Mouse (Mus musculus): ENCODE data around the gene S1pr4. TPM values are rescaled to one million over a fixed set of nuclear protein-coding genes. Genes with fewer than 3 reads are reported as not detected.

Gene S1pr4
- polyA plus RNA-seq, 1 experiment: 4.9 TPM

DNA sequence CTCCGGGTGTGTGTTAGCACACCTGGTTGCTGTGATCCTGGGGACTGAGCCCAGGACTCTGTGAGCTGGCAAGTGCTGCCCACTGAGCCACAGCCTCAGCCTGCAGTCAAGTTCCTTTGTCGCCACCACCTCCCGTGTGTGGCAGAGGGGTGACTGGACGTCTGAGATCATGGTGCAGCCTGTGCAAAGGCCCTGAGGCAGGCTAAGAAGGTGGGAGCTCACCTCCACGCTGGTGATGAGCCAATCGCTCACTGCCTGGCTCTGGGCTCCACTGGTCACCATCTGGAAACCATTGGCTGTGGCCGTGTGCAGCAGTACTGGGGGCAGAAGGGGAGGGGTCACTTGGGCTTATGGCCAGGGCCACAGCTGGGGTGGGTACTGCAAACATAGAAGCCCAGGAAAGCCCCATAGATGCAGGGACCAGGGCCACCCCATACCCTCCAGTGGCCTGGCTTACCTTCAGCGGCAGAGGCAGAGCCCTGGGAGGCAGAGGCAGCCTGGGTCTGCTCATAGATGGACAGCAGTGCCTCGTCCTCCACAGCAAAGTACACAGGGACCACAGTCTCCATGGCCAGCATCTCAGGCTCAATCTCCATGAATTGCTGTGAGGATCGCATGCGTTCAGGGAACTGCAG, 7.2 kb downstream of the S1pr4 start:
- no peaks in the 10 kb centered on the region for H3K27me3 ChIP-seq (replicated peaks; ENCODE audit: control insufficient read depth, insufficient read depth, low read length)
- WGBS: 89% methylated on average over 11 of the region's 11 CpGs
- DNase-seq: no peak
- H3K4me1 ChIP-seq (ENCODE audit: control insufficient read depth, insufficient read depth, low read length): peaks cover 8% of the 10 kb centered on the region; the same call in 1 of the 2 replicates
- H3K4me3 ChIP-seq (ENCODE audit: insufficient read depth, low read depth, low read length): no peak overlapping the region
- no peaks in the 10 kb centered on the region; the same call in 1 of the 2 replicates for H3K36me3 ChIP-seq (ENCODE audit: control insufficient read depth, insufficient read depth, low read length)
- TF ChIP-seq CTCF (conservative IDR thresholded peaks at IDR 0.05; ENCODE audit: insufficient read depth, insufficient read length, low read depth, low read length) (no peak), POLR2A (IDR thresholded peaks at IDR 0.05; ENCODE audit: low read depth, low read length) (no peak)
- H3K27ac ChIP-seq (ENCODE audit: insufficient read depth, low read depth, low read length): no peak overlapping the region

DNA sequence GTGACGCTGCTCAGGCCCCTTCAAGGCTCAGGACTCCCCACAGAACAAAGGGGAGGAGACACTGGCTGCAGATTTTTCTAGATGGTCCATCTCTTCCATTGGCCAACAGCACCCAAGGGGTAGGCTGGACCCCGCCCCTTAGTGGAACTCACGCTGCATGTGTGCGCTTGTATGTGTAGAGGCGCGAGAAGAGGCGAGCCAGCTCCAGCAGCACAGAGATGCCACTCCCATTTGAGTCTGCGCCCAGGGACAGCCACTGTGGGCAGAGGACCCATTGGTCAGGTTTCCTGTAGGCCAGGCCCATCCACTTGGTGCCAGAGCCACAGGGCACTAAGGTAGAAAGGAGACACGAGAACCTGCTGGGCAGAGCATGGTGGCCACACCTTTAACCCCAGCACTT, 8.9 kb downstream of the S1pr4 start:
- Histone ChIP-seq H3K4me1 (ENCODE audit: control insufficient read depth, insufficient read depth, low read length) (peaks cover 8% of the 10 kb centered on the region; the same call in 1 of the 2 replicates), H3K27ac (ENCODE audit: insufficient read depth, low read depth, low read length) (no peak overlapping the region), H3K36me3 (ENCODE audit: control insufficient read depth, insufficient read depth, low read length) (no peaks in the 10 kb centered on the region; the same call in 1 of the 2 replicates), H3K27me3 (replicated peaks; ENCODE audit: control insufficient read depth, insufficient read depth, low read length) (no peaks in the 10 kb centered on the region), H3K4me3 (ENCODE audit: insufficient read depth, low read depth, low read length) (no peak overlapping the region)
- no peak for DNase-seq
- TF ChIP-seq POLR2A (IDR thresholded peaks at IDR 0.05; ENCODE audit: low read depth, low read length): no peak
- TF ChIP-seq CTCF (conservative IDR thresholded peaks at IDR 0.05; ENCODE audit: insufficient read depth, insufficient read length, low read depth, low read length): no peak
- 90% methylated on average over 9 of the region's 9 CpGs for WGBS

DNA sequence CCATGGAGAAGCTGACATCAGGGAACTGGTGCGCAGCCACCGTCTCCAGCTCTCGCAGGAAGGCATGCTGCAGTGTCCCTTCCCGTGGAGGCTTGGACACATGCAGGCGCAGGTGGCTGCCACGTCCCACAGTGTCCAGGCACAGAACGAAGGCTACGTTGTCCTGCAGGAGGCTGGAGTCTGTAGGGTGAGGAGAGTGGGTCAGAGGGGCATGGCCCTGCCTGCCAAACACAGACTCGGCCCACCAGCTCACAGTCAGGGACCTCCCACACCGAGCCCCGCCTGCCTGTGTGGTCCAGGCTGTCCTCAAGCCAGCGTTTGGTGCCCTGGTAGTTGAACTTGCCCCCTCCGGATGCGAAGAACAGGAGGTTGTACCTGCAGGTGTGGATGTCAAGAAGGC, 10.0 kb downstream of the S1pr4 start:
- Histone ChIP-seq H3K4me3 (ENCODE audit: insufficient read depth, low read depth, low read length) (no peak overlapping the region), H3K27ac (ENCODE audit: insufficient read depth, low read depth, low read length) (no peak overlapping the region), H3K27me3 (replicated peaks; ENCODE audit: control insufficient read depth, insufficient read depth, low read length) (no peaks in the 10 kb centered on the region), H3K36me3 (ENCODE audit: control insufficient read depth, insufficient read depth, low read length) (no peaks in the 10 kb centered on the region; the same call in 1 of the 2 replicates), H3K4me1 (ENCODE audit: control insufficient read depth, insufficient read depth, low read length) (peaks cover 4% of the 10 kb centered on the region; the same call in 1 of the 2 replicates)
- 77% methylated on average over 14 of the region's 14 CpGs for WGBS
- TF ChIP-seq POLR2A (IDR thresholded peaks at IDR 0.05; ENCODE audit: low read depth, low read length) (no peak), CTCF (conservative IDR thresholded peaks at IDR 0.05; ENCODE audit: insufficient read depth, insufficient read length, low read depth, low read length) (no peak)
- no peak for DNase-seq

DNA sequence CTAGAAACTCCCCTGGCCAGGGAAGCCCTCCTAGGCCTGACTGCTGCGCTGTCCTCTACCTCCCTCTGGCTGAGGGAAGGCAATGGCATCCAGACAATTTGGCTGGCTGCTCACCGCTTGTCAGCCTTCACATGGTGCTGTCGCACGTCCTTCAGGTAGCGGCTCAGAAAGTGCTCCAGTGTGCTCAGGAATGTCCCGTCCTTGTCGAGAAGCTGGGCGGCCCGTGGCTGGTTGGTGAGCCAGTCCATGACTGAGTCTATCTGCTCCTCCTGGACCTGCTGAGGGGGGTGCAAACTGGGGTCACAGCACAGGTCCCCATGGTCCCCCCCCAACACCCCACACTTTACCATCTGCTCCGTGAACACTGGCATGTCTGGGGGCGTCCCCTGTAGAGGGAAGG, 11.9 kb downstream of the S1pr4 start:
- TF ChIP-seq CTCF (conservative IDR thresholded peaks at IDR 0.05; ENCODE audit: insufficient read depth, insufficient read length, low read depth, low read length) (no peak), POLR2A (IDR thresholded peaks at IDR 0.05; ENCODE audit: low read depth, low read length) (no peak)
- no peaks in the 10 kb centered on the region; the same call in 1 of the 2 replicates for H3K36me3 ChIP-seq (ENCODE audit: control insufficient read depth, insufficient read depth, low read length)
- H3K4me1 ChIP-seq (ENCODE audit: control insufficient read depth, insufficient read depth, low read length): no peaks in the 10 kb centered on the region
- no peak for DNase-seq
- no peak overlapping the region for H3K4me3 ChIP-seq (ENCODE audit: insufficient read depth, low read depth, low read length)
- 90% methylated on average over 11 of the region's 11 CpGs for WGBS
- no peaks in the 10 kb centered on the region for H3K27me3 ChIP-seq (replicated peaks; ENCODE audit: control insufficient read depth, insufficient read depth, low read length)
- H3K27ac ChIP-seq (ENCODE audit: insufficient read depth, low read depth, low read length): no peak overlapping the region

DNA sequence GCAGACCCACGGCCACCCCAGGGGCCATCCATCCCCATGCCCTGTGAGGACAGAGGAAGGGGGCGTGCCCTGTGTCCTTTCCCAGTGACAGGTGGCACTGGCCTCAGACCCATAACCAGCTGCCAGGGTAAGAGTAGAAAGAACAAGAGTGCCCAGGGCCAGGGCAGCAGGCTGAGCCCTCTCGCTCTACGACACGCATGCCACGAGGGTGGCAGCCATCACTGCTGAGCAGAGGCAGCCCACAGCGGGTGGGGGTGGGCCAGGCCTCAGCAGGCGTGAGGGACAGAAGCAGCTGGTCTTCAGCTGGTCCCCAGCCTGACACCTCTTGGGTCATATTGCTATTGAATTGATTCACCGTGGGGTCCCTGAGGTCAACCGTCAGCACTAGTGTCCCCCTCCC, 13.4 kb downstream of the S1pr4 start:
- TF ChIP-seq CTCF (conservative IDR thresholded peaks at IDR 0.05; ENCODE audit: insufficient read depth, insufficient read length, low read depth, low read length): no peak
- TF ChIP-seq POLR2A (IDR thresholded peaks at IDR 0.05; ENCODE audit: low read depth, low read length): no peak
- no peaks in the 10 kb centered on the region for H3K27me3 ChIP-seq (replicated peaks; ENCODE audit: control insufficient read depth, insufficient read depth, low read length)
- 87% methylated on average over 10 of the region's 10 CpGs for WGBS
- no peak overlapping the region for H3K4me3 ChIP-seq (ENCODE audit: insufficient read depth, low read depth, low read length)
- no peaks in the 10 kb centered on the region for H3K4me1 ChIP-seq (ENCODE audit: control insufficient read depth, insufficient read depth, low read length)
- DNase-seq: no peak
- no peak overlapping the region for H3K27ac ChIP-seq (ENCODE audit: insufficient read depth, low read depth, low read length)
- no peaks in the 10 kb centered on the region; the same call in 1 of the 2 replicates for H3K36me3 ChIP-seq (ENCODE audit: control insufficient read depth, insufficient read depth, low read length)

DNA sequence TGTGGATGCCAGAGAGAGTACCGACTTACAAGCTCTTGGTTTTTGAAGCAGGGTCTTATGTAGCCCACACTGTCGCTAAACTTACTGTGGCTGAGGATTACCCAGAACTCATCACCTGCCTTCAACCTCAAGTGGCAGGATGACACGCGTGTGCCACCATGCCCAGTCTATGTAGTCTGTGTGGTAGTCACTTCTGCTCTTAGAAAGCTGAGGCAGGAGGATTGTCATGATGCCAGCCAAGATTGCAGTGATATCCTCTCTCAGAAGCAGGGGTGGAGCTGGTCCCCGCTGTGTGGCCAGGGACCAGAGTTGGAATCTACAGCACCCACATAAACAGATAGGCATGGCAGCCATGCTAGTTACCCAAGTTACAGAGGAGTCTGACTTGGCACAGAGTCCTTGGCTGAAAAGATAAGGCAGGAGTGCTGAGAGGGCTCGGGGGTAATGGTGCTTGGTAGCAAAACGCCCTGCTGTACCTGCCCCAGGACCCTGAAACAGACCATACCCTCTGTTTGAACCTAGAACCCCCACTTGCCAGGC, 14.4 kb downstream of the S1pr4 start:
- TF ChIP-seq POLR2A (IDR thresholded peaks at IDR 0.05; ENCODE audit: low read depth, low read length): no peak
- no peak for TF ChIP-seq CTCF (conservative IDR thresholded peaks at IDR 0.05; ENCODE audit: insufficient read depth, insufficient read length, low read depth, low read length)
- 72% methylated on average over 7 of the region's 7 CpGs for WGBS
- no peak overlapping the region for H3K4me3 ChIP-seq (ENCODE audit: insufficient read depth, low read depth, low read length)
- H3K36me3 ChIP-seq (ENCODE audit: control insufficient read depth, insufficient read depth, low read length): no peaks in the 10 kb centered on the region; the same call in 1 of the 2 replicates
- no peaks in the 10 kb centered on the region for H3K4me1 ChIP-seq (ENCODE audit: control insufficient read depth, insufficient read depth, low read length)
- H3K27me3 ChIP-seq (replicated peaks; ENCODE audit: control insufficient read depth, insufficient read depth, low read length): no peaks in the 10 kb centered on the region
- no peak overlapping the region for H3K27ac ChIP-seq (ENCODE audit: insufficient read depth, low read depth, low read length)
- DNase-seq: no peak

DNA sequence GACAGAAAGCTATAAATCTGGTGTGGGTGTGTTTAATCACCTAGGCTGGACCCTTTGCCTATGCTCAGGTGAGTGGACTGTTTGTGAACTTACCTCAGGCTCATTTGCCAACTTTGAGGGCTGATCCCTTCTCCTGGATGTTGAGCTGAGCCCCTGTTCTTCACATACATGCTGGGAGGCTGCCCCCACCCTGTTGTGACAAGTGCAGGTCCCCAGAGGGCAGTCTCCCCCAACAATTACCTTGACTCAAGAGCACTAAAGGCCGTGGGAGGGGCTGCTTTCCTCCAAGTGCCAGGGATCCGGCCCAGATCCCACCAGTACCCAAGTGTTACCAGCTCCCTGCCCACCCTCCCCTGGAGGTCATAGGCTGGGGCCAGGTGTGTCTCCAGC, 14.9 kb downstream of the S1pr4 start:
- TF ChIP-seq POLR2A (IDR thresholded peaks at IDR 0.05; ENCODE audit: low read depth, low read length) (no peak), CTCF (conservative IDR thresholded peaks at IDR 0.05; ENCODE audit: insufficient read depth, insufficient read length, low read depth, low read length) (no peak)
- DNase-seq: no peak
- Histone ChIP-seq H3K4me3 (ENCODE audit: insufficient read depth, low read depth, low read length) (no peak overlapping the region), H3K27me3 (replicated peaks; ENCODE audit: control insufficient read depth, insufficient read depth, low read length) (no peaks in the 10 kb centered on the region), H3K4me1 (ENCODE audit: control insufficient read depth, insufficient read depth, low read length) (no peaks in the 10 kb centered on the region), H3K27ac (ENCODE audit: insufficient read depth, low read depth, low read length) (no peak overlapping the region), H3K36me3 (ENCODE audit: control insufficient read depth, insufficient read depth, low read length) (no peaks in the 10 kb centered on the region; the same call in 1 of the 2 replicates)
- 11% methylated on average over 2 of the region's 2 CpGs for WGBS

Data from kidney, adult 2 months (tissue).